ENCODE assay signal across 43 mouse cellular contexts in the genomic region with DNA sequence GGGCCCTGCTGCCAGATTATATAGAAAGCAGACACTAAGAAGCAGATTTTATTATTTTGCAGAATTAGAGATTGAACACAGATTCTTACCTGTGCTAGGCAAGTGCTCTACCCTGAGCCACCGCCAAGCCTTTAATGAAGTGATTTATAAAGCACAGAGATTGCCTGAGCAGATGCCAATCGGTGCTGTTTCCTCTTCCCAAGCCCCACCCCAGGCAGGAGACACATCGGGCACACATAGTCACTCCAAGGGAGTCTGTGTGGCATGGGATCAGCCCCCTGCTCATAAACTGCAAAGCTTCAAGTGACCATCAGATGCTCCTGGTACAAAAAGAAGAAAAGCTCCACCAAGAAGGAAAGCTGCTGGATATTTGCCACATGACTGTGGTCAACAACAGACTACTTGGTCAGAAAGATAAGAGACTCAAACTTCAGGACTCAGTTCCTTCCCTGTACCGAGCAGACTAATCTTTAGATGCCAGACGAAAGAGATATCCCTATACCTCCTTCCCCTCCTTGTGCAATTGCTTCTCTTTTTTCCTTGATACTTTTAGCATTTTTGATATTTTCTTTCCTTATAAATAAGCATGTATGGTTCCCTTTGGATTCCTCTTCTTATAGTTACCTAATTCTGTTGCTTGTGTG. TPM values are rescaled to one million over a fixed set of nuclear protein-coding genes. Genes with fewer than 3 reads are reported as not detected.
A peak's percentile ranks its signal among the peaks of the same experiment; 100 is the strongest.
DNase-seq lines count a peak whose midpoint lies in the region; ATAC-seq and TF ChIP-seq lines count a peak whose summit lies in the region.
"Had no signal": no experiment of that assay in that cellular context is flagged by ENCODE, and none has a peak within 500 bp of the region (broad histone marks: within the 10 kb centered on the region; RNA-seq: fewer than 3 reads in every experiment).

No protein-coding gene starts in this region.

- 28% methylated on average over 5 of the region's 5 CpGs for WGBS in liver, postnatal 0 days (ENCODE audit: insufficient replicate concordance)

- H3K27me3 ChIP-seq in G1E (ENCODE audit: insufficient read depth, low read length), result peaks cover 16% of the 10 kb centered on the region
- H3K27me3 ChIP-seq in liver, postnatal 0 days (ENCODE audit: insufficient read depth, low read length), result no peaks in the 10 kb centered on the region
- H3K27me3 ChIP-seq: CH12.LX; embryonic facial prominence, embryonic 13.5 days; forebrain, embryonic 12.5 days; heart, embryonic 12.5 days; limb, embryonic 13.5 days; midbrain, embryonic 12.5 days; neural tube, embryonic 12.5 days had no signal

- no peak for TF ChIP-seq CTCF in G1E (IDR thresholded peaks at IDR 0.05; ENCODE audit: low read depth, low read length)
- TF ChIP-seq CTCF in liver, postnatal 0 days (IDR thresholded peaks at IDR 0.05; ENCODE audit: low read depth), result no peak

- no peaks in the 10 kb centered on the region for H3K9me3 ChIP-seq in G1E (replicated peaks)
- no peaks in the 10 kb centered on the region for H3K9me3 ChIP-seq in liver, postnatal 0 days (ENCODE audit: low read length)
- H3K9me3 ChIP-seq: embryonic facial prominence, embryonic 13.5 days; forebrain, embryonic 12.5 days; heart, embryonic 12.5 days; limb, embryonic 13.5 days; midbrain, embryonic 12.5 days; neural tube, embryonic 12.5 days had no signal

- DNase-seq in G1E (ENCODE audit: low spot score), result no peak
- DNase-seq in MEL-GATA-1-ER (ENCODE audit: extremely low read depth, low read depth), result peak; percentile 94
- DNase-seq in liver, postnatal 0 days, result no peak
- DNase-seq in lung, postnatal 36 days, result no peak
- no peak for DNase-seq in gastrocnemius, adult 8-10 months (ENCODE audit: low spot score in 2 of 2)
- DNase-seq: adrenal gland, postnatal 25 days; cerebellum, adult 8-10 months; cerebellum, postnatal 25 days; forebrain, postnatal 0 days; gastrocnemius, postnatal 25 days; heart, adult 2 months; kidney, adult 18-20 months; kidney, postnatal 36 days; lung, adult 18-20 months; right cerebral cortex, adult 18-20 months; spleen, adult 18-20 months; thymus, postnatal 25 days had no signal

- peak; percentile 87 for ATAC-seq in G1E (ENCODE audit: extremely low read depth, insufficient number of reproducible peaks, low FRiP score, poor library complexity, severe bottlenecking)
- ATAC-seq in hematopoietic stem cell, adult 5-6 weeks (replicated peaks in 1 of 2; ENCODE audit: insufficient read depth in 1 of 2, low FRiP score in 2 of 2, low TSS enrichment in 1 of 2, low read depth in 1 of 2, poor library complexity in 2 of 2, severe bottlenecking in 2 of 2), result peak; percentile 81 to 97
- ATAC-seq in liver, postnatal 0 days, result no peak
- ATAC-seq in frontal cortex, adult (ENCODE audit: low TSS enrichment), result no peak
- ATAC-seq: forebrain, postnatal 0 days; hindbrain, embryonic 16.5 days; lung, postnatal 0 days had no signal

- H3K36me3 ChIP-seq in G1E (replicated peaks), result no peaks in the 10 kb centered on the region
- no peaks in the 10 kb centered on the region for H3K36me3 ChIP-seq in liver, postnatal 0 days (replicated peaks; ENCODE audit: insufficient read depth, low read length)
- H3K36me3 ChIP-seq: embryonic facial prominence, embryonic 13.5 days; forebrain, embryonic 12.5 days; heart, embryonic 12.5 days; limb, embryonic 13.5 days; midbrain, embryonic 12.5 days; neural tube, embryonic 12.5 days had no signal

- no peak overlapping the region for H3K9ac ChIP-seq in liver, postnatal 0 days (replicated peaks)
- H3K9ac ChIP-seq: embryonic facial prominence, embryonic 13.5 days; forebrain, embryonic 12.5 days; forebrain, postnatal 0 days; heart, embryonic 12.5 days; limb, embryonic 13.5 days; midbrain, embryonic 12.5 days; neural tube, embryonic 12.5 days had no signal

- no peak overlapping the region for H3K4me2 ChIP-seq in liver, postnatal 0 days (ENCODE audit: low read depth, low read length)
- H3K4me2 ChIP-seq: embryonic facial prominence, embryonic 13.5 days; forebrain, embryonic 12.5 days; heart, embryonic 12.5 days; limb, embryonic 13.5 days; midbrain, embryonic 12.5 days; neural tube, embryonic 12.5 days had no signal

- H3K27ac ChIP-seq in liver, postnatal 0 days (ENCODE audit: low read depth), result no peak overlapping the region
- H3K27ac ChIP-seq: embryonic facial prominence, embryonic 13.5 days; forebrain, embryonic 12.5 days; heart, adult 2 months; layer of hippocampus, adult 2 months; limb, embryonic 13.5 days; macrophage; midbrain, embryonic 12.5 days; neural tube, embryonic 12.5 days had no signal

- no peak overlapping the region for H3K4me3 ChIP-seq in G1E (ENCODE audit: low read depth, low read length)
- no peak overlapping the region for H3K4me3 ChIP-seq in liver, postnatal 0 days (ENCODE audit: low read depth, low read length)
- H3K4me3 ChIP-seq: embryonic facial prominence, embryonic 13.5 days; erythroblast, embryonic 14.5 days; forebrain, embryonic 12.5 days; heart, adult 2 months; heart, embryonic 12.5 days; layer of hippocampus, adult 2 months; limb, embryonic 13.5 days; midbrain, embryonic 12.5 days; myocyte; neural tube, embryonic 12.5 days had no signal

- peak; percentile 64 for TF ChIP-seq EP300 in liver, postnatal 0 days (IDR thresholded peaks at IDR 0.05; ENCODE audit: low read depth)

- peaks cover 7% of the 10 kb centered on the region for H3K4me1 ChIP-seq in G1E (ENCODE audit: insufficient read depth, low read depth, low read length)
- H3K4me1 ChIP-seq in liver, postnatal 0 days (ENCODE audit: insufficient read depth), result no peaks in the 10 kb centered on the region
- H3K4me1 ChIP-seq: embryonic facial prominence, embryonic 13.5 days; forebrain, embryonic 12.5 days; heart, embryonic 12.5 days; limb, embryonic 13.5 days; midbrain, embryonic 12.5 days; neural tube, embryonic 12.5 days had no signal

RNA-seq across cellular contexts. Expression of a gene that starts 26.5 kb away (rescaled TPM):
- not detected in 2 replicates for total RNA-seq in G1E (2014; fragmentation: Nextera tagmentation)
- total RNA-seq in G1E (2017), result 0.12 and 0.16 TPM in 2 replicates
- not detected in 2 replicates for polyA plus RNA-seq in G1E (2012)
- not detected in 2 replicates for total RNA-seq in hematopoietic stem cell, adult 5-6 weeks (2017)
- 0.17 and 0.25 TPM in 2 replicates for polyA plus RNA-seq in liver, postnatal 0 days (2015; fragmentation: Nextera tagmentation; extraction: Ambion mirVana)
- total RNA-seq in gastrocnemius, adult 8-10 months (2022), result not detected
- total RNA-seq: adrenal gland, adult 18-20 months; adrenal gland, postnatal 25 days; CH12.LX; forebrain, postnatal 0 days; gastrocnemius, postnatal 25 days; heart, adult 2 months; layer of hippocampus, adult 2 months; layer of hippocampus, postnatal 25 days; left cerebral cortex, adult 8-10 months; left cerebral cortex, postnatal 36 days; midbrain, postnatal 0 days had no signal
- polyA plus RNA-seq: C2C12; embryonic facial prominence, embryonic 13.5 days; erythroblast, embryonic 14.5 days; forebrain, embryonic 12.5 days; forebrain, postnatal 0 days; heart, adult 2 months; heart, embryonic 12.5 days; heart, postnatal 0 days; hindbrain, embryonic 11.5 days; hindbrain, embryonic 16.5 days; intestine, embryonic 14.5 days; kidney, embryonic 16.5 days; limb, embryonic 13.5 days; lung, postnatal 0 days; macrophage; midbrain, embryonic 12.5 days; midbrain, postnatal 0 days; myocyte; neural tube, embryonic 12.5 days; stomach, embryonic 16.5 days had no signal

RNA-seq across cellular contexts. Expression of a gene that starts 41.7 kb away (rescaled TPM):
- 10.9 and 14.4 TPM in 2 replicates for total RNA-seq in G1E (2014; fragmentation: Nextera tagmentation)
- 31.6 and 37.4 TPM in 2 replicates for total RNA-seq in G1E (2017)
- polyA plus RNA-seq in G1E (2012), result 4.3 and 7.2 TPM in 2 replicates
- total RNA-seq in hematopoietic stem cell, adult 5-6 weeks (2017), result 38.0 and 68.1 TPM in 2 replicates
- polyA plus RNA-seq in liver, postnatal 0 days (2015; fragmentation: Nextera tagmentation; extraction: Ambion mirVana), result 54.0 and 54.4 TPM in 2 replicates
- 10 to 100 TPM; 12.6 to 18.1 (median 15.7) TPM for total RNA-seq in gastrocnemius, adult 8-10 months (2022)
- polyA plus RNA-seq: erythroblast, embryonic 14.5 days had no signal

Comparison
In these comparisons a context has a peak if more than half of its experiments do, and no peak if none do; other contexts are left out.
1. ATAC-seq: peak in G1E (single experiment) and hematopoietic stem cell, adult 5-6 weeks (2 of 2); none in liver, postnatal 0 days (single experiment) and frontal cortex, adult (single experiment).